Mouse (Mus musculus) embryonic facial prominence, embryonic 14.5 days (tissue): Measurements from ENCODE around the gene Mettl11b. TPM values are rescaled to one million over a fixed set of nuclear protein-coding genes. Genes with fewer than 3 reads are reported as not detected.
A peak's percentile ranks its signal among the peaks of the same experiment; 100 is the strongest.

Source experiments
- ATAC-seq: fragments of 200-750 bp; cut with Nextera tagmentation; 2 replicates; pipeline ENCODE4 v1.8.0; 2017; ENCODE audit warnings: low read depth, moderate number of reproducible peaks, moderate TSS enrichment
- DNase-seq: peaks from one replicate; pipeline ENCODE4 v3.0.0-alpha.2; 2015; ENCODE audit warnings: low spot score
- H3K27ac ChIP-seq: fragments of 300-500 bp; sonication (generic); replicated peaks from 2 replicates; pipeline ENCODE4 v1.5.1; 2014; ENCODE audit warnings: low read depth, mild to moderate bottlenecking, low read length, moderate library complexity
- H3K27me3 ChIP-seq: fragments of 300-500 bp; sonication (generic); replicated peaks from 2 replicates; pipeline ENCODE4 v1.6.1; 2014; ENCODE audit warnings: low read length; ENCODE audit not compliant: control insufficient read depth, insufficient read depth
- H3K36me3 ChIP-seq: fragments of 300-500 bp; sonication (generic); 2 replicates; pipeline ENCODE4 v1.6.1; 2014; ENCODE audit warnings: low read length, mixed read lengths; ENCODE audit not compliant: control insufficient read depth, insufficient read depth
- H3K4me1 ChIP-seq: fragments of 300-500 bp; sonication (generic); 2 replicates; pipeline ENCODE4 v1.6.1; 2014; ENCODE audit warnings: antibody characterized with exemption, low read length; ENCODE audit not compliant: control insufficient read depth, insufficient read depth
- H3K4me2 ChIP-seq: fragments of 300-500 bp; sonication (generic); 2 replicates; pipeline ENCODE4 v1.6.1; 2014; ENCODE audit warnings: low read depth, mild to moderate bottlenecking, low read length, moderate library complexity, mixed read lengths
- H3K4me3 ChIP-seq: fragments of 300-500 bp; sonication (generic); 2 replicates; pipeline ENCODE4 v1.5.1; 2014; ENCODE audit warnings: low read depth, mild to moderate bottlenecking, low read length
- H3K9ac ChIP-seq: fragments of 300-500 bp; sonication (generic); 2 replicates; pipeline ENCODE4 v1.6.1; 2014; ENCODE audit warnings: low read depth, mild to moderate bottlenecking, low read length, moderate library complexity, mixed read lengths
- H3K9me3 ChIP-seq: fragments of 300-500 bp; sonication (generic); 2 replicates; pipeline ENCODE4 v1.6.1; 2016; ENCODE audit warnings: low read length; ENCODE audit not compliant: control insufficient read depth
- WGBS: fragments of 180-500 bp; shearing (Covaris S2); extraction: QIAGEN DNeasy Blood & Tissue Kit; methylation state at CpG from one replicate; pipeline ENCODE4 v1.1.7; 2014; 5-methylcytosine and 5-hydroxymethylcytosine counted together
- polyA plus RNA-seq: library from polyadenylated mRNA; unstranded; fragments of >200 nt; fragmentation: Nextera tagmentation; extraction: Ambion mirVana; gene quantifications from 2 replicates; pipeline ENCODE4 v1.2.1, GENCODE M21; 2014

The Mettl11b gene
- polyA plus RNA-seq, 1 experiment from 2014 or later = 1.5 TPM

DNA sequence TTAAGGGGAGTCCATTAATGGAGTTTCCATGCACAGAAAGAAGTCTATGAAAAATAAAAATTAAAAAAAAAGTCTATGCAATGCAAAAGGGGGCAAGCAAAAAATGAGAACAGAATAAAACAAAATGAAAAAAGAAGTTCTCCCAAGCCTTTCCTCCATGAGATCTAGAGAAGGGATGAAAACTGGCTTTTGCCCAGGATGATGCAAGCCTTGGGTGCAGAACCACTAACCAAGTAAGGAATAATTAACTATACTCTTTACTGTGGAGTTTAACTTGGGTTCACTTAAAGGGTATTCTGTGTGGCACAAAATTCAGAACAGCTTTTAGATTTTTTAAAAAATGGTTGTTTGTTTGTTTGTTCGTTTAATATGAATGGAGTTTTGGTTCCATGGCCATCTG is 62.6 kb downstream of the Mettl11b start:
- Histone ChIP-seq H3K36me3 (no peaks in the 10 kb centered on the region), H3K27ac (no peak overlapping the region)
- DNase-seq = no peak

DNA sequence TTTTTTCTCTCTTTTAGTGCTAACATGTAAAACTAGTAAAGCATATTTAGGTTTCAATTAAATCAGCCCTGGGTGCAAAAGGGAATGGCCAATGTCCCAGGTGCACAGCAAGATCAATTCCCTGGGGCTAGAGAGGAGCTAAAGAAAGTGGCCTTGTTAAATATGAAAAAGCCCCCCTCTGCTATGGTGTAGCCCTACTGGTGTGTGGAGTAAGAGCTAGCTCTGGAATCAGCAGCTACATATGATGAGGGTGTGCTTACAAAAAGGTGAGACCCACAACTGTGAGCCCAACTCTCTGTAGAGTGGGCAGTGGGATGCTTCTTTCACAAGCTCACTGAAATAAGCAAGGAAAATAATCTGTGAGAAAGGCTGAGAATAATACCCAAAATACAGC is 66.5 kb downstream of the Mettl11b start:
- Histone ChIP-seq H3K36me3 (no peaks in the 10 kb centered on the region), H3K4me1 (peaks cover 12% of the 10 kb centered on the region; the same call in 1 of the 2 replicates), H3K27me3 (no peaks in the 10 kb centered on the region), H3K9ac (no peak overlapping the region), H3K27ac (no peak overlapping the region; the same call in 1 of the 2 replicates), H3K4me3 (no peak overlapping the region), H3K9me3 (no peaks in the 10 kb centered on the region), H3K4me2 (no peak overlapping the region)
- DNase-seq (no peak), ATAC-seq (no peak)

More for the DNA sequence above, 62.6 kb downstream of the Mettl11b start:
- no peaks in the 10 kb centered on the region for H3K27me3 ChIP-seq
- WGBS = 83% methylated on average over 1 of the region's 1 CpGs
- H3K9me3 ChIP-seq = no peaks in the 10 kb centered on the region
- H3K9ac ChIP-seq = no peak overlapping the region
- no peak for ATAC-seq
- H3K4me1 ChIP-seq = peaks cover 2% of the 10 kb centered on the region; the same call in 1 of the 2 replicates
- H3K4me2 ChIP-seq = no peak overlapping the region
- H3K4me3 ChIP-seq = no peak overlapping the region

DNA sequence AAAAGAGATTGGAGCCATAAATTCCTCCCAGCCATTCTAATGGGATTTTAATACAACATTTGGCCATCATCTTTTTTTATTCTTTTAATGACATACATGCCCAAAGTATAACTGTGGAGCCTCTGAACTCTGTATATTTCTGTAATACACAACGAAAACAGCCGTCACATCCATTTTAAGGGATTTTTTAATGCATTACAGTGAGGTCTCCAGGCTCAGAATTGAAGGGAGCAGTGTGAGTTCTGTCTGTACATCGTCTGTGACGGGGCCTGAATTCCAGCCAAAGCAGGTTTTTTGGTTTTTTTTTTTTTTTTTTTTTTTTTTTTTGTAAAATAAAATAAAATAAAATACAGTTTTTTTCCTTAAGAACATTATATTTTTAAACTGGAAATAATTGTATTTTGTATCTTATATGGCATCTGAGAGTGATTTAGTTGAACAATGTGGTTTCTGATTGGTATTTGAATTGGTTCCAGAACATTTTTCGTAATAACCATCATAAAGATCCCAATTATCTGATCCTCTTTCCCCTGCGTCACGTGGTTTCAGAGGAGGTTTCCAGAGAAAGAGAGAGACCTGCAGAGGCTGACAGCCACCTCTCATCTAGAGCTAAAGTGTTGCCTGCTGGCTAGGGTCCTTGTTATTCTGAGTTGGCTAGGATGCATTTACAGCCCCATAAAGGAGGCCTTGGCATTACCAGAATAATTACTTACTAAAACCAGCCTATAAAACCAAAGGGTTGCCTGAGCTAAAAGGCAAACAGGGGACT is 67.1 kb downstream of the Mettl11b start:
- ATAC-seq = peak; percentile 68
- H3K36me3 ChIP-seq = no peaks in the 10 kb centered on the region
- H3K27me3 ChIP-seq = no peaks in the 10 kb centered on the region
- H3K9ac ChIP-seq = no peak overlapping the region
- H3K4me2 ChIP-seq = no peak overlapping the region
- DNase-seq = peak; percentile 73
- H3K9me3 ChIP-seq = no peaks in the 10 kb centered on the region
- WGBS = 34% methylated on average over 7 of the region's 7 CpGs
- H3K4me1 ChIP-seq = peaks cover 12% of the 10 kb centered on the region; the same call in 1 of the 2 replicates
- no peak overlapping the region for H3K4me3 ChIP-seq
- peak overlapping the region; percentile 8 for H3K27ac ChIP-seq

DNA sequence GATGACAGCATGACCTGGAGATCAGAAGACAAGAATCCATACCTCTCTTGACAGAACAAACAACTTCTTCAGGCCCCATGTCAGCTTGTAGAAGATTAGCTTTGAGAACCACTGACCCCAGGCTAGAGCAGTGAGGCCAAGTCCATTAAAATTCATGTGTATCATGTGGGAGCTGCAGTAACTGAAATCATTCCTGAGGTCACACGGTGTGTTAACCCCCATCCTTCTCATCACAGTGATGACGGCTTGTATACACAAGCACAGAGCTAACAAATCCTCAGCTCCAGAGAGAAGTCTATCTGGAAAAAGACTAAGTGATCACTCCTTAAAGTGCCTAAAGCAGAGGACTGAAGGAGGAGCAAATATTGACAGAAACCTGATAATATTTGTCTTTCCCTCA is 68.0 kb downstream of the Mettl11b start:
- H3K36me3 ChIP-seq = no peaks in the 10 kb centered on the region
- no peak overlapping the region for H3K9ac ChIP-seq
- WGBS = 20% methylated on average over 2 of the region's 2 CpGs
- H3K4me2 ChIP-seq = no peak overlapping the region
- H3K27me3 ChIP-seq = no peaks in the 10 kb centered on the region
- DNase-seq (no peak), ATAC-seq (no peak)
- H3K9me3 ChIP-seq = no peaks in the 10 kb centered on the region
- H3K27ac ChIP-seq = peak overlapping the region; percentile 8; the same call in 1 of the 2 replicates
- peaks cover 12% of the 10 kb centered on the region; the same call in 1 of the 2 replicates for H3K4me1 ChIP-seq
- H3K4me3 ChIP-seq = no peak overlapping the region

DNA sequence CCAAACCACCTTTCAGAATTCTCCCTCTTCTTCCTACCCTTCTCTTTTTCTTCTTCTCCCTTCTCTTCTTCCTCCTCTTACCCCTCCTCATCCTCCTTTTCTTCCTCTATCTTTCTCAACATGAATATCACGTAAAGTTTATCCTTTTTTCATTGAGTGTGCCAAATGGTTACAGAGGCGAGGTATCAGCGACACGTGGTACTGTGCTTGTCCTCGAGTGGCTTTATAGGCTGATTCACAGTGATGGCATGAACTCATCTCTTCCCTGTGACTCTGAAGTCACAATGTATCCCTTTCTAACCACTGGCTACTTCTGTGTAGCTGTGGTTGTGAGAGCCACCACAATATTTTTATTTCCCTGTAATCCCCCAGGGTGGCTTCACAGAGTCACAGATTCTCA is 68.6 kb downstream of the Mettl11b start:
- Histone ChIP-seq H3K4me2 (no peak overlapping the region), H3K27ac (peak overlapping the region; percentile 8; the same call in 1 of the 2 replicates), H3K9ac (no peak overlapping the region), H3K27me3 (no peaks in the 10 kb centered on the region), H3K9me3 (no peaks in the 10 kb centered on the region), H3K4me1 (peaks cover 12% of the 10 kb centered on the region; the same call in 1 of the 2 replicates), H3K4me3 (no peak overlapping the region), H3K36me3 (no peaks in the 10 kb centered on the region)
- 92% methylated on average over 5 of the region's 5 CpGs for WGBS
- DNase-seq = no peak
- ATAC-seq = no peak

Other genes starting within 250 kb of the Mettl11b start
- 48.2 and 52.4 TPM in 2 replicates for gene Kifap3, start 54.4 kb upstream of the Mettl11b start, polyA plus RNA-seq
- gene Scyl3, start 203.9 kb upstream of the Mettl11b start, polyA plus RNA-seq = 15.6 and 15.9 TPM in 2 replicates